9 mouse cellular contexts compared by ENCODE assay signal in genomic region chr6:86480189-86480831, GRCm38 (mm10). TPM values are rescaled to one million over a fixed set of nuclear protein-coding genes. Genes with fewer than 3 reads are reported as not detected.
A peak's percentile ranks its signal among the peaks of the same experiment; 100 is the strongest.
DNase-seq lines count a peak whose midpoint lies in the region; ATAC-seq lines count a peak whose summit lies in the region.
"Had no signal": no experiment of that assay in that cellular context is flagged by ENCODE, and none has a peak within 500 bp of the region (broad histone marks: within the 10 kb centered on the region; RNA-seq: fewer than 3 reads in every experiment).

No protein-coding gene starts in this region.

- H3K4me1 ChIP-seq in embryonic facial prominence, embryonic 12.5 days, result peaks cover 34% of the 10 kb centered on the region

- peak overlapping the region; percentile 92 for H3K27ac ChIP-seq in embryonic facial prominence, embryonic 12.5 days

- no peaks in the 10 kb centered on the region for H3K9me3 ChIP-seq in embryonic facial prominence, embryonic 12.5 days

- no peak overlapping the region for H3K4me3 ChIP-seq in embryonic facial prominence, embryonic 12.5 days

- intact Hi-C loops in left cerebral cortex, postnatal 4 days (cut with DNase I), result no loop called here
- intact Hi-C loops in heart, postnatal 14 days (cut with DNase I), result no loop called here

- H3K27me3 ChIP-seq in embryonic facial prominence, embryonic 12.5 days, result no peaks in the 10 kb centered on the region

- no peaks in the 10 kb centered on the region for H3K36me3 ChIP-seq in embryonic facial prominence, embryonic 12.5 days

- ATAC-seq in embryonic facial prominence, embryonic 12.5 days (ENCODE audit: insufficient number of reproducible peaks, insufficient read depth, low FRiP score, low TSS enrichment), result 0 out of 2 replicates have a peak, but pooled peaks have one; percentile 69
- ATAC-seq in megakaryocyte-erythroid progenitor cell, adult 5-6 weeks (replicated peaks; ENCODE audit: low FRiP score, low TSS enrichment, poor library complexity, severe bottlenecking), result peak; percentile 56; the same call in 1 of the 2 replicates

- WGBS in embryonic facial prominence, embryonic 12.5 days, result 29% methylated on average over 9 of the region's 9 CpGs

- H3K9ac ChIP-seq in embryonic facial prominence, embryonic 12.5 days, result peak overlapping the region; percentile 38; the same call in 1 of the 2 replicates

- peak; percentile 28 for DNase-seq in left cerebral cortex, postnatal 4 days
- DNase-seq in left cerebral cortex, adult 18-20 months (ENCODE audit: low spot score in 2 of 2), result no peak
- peak; percentile 54 to 61 for DNase-seq in heart, postnatal 14 days
- peak; percentile 63 to 79 for DNase-seq in kidney, postnatal 4 days
- DNase-seq in yolk sac, embryonic 10.5 days (ENCODE audit: low spot score), result peak; percentile 42
- no peak for DNase-seq in thymus, postnatal 10 days (ENCODE audit: low spot score in 2 of 2)

- H3K4me2 ChIP-seq in embryonic facial prominence, embryonic 12.5 days (replicated peaks), result peak overlapping the region; percentile 29

RNA-seq across cellular contexts. Expression of gene C87436, which starts 42.1 kb away (rescaled TPM):
- 10 to 100 TPM; 16.2 to 17.6 TPM for total RNA-seq in left cerebral cortex, postnatal 4 days (2021)
- total RNA-seq in left cerebral cortex, adult 18-20 months (2021), result 10 to 100 TPM; 21.6 to 22.8 TPM
- 27.0 and 30.3 TPM in 2 replicates for polyA plus RNA-seq in embryonic facial prominence, embryonic 12.5 days (2016; fragmentation: Nextera tagmentation; extraction: Ambion mirVana)
- 10 to 100 TPM; 11.4 to 12.4 TPM for total RNA-seq in heart, postnatal 14 days (2021)
- 29.8 and 33.8 TPM in 2 replicates for total RNA-seq in megakaryocyte-erythroid progenitor cell, adult 5-6 weeks (2014; fragmentation: Nextera tagmentation)
- total RNA-seq in megakaryocyte-erythroid progenitor cell, adult 5-6 weeks (2017), result 12.4 and 21.9 TPM in 2 replicates

RNA-seq across cellular contexts. Expression of gene Pcbp1, which starts 45.8 kb away (rescaled TPM):
- total RNA-seq in left cerebral cortex, postnatal 4 days (2021), result 100 to 1,000 TPM; 206 to 208 TPM
- total RNA-seq in left cerebral cortex, adult 18-20 months (2021), result 100 to 1,000 TPM; 188 to 189 TPM
- polyA plus RNA-seq in embryonic facial prominence, embryonic 12.5 days (2016; fragmentation: Nextera tagmentation; extraction: Ambion mirVana), result 537 and 549 TPM in 2 replicates
- total RNA-seq in heart, postnatal 14 days (2021), result 100 to 1,000 TPM; 168 to 179 TPM
- total RNA-seq in megakaryocyte-erythroid progenitor cell, adult 5-6 weeks (2014; fragmentation: Nextera tagmentation), result 289 and 315 TPM in 2 replicates
- 118 and 123 TPM in 2 replicates for total RNA-seq in megakaryocyte-erythroid progenitor cell, adult 5-6 weeks (2017)

RNA-seq across cellular contexts. Expression of gene Gm44790, which starts 53.9 kb away (rescaled TPM):
- total RNA-seq in left cerebral cortex, postnatal 4 days (2021), result not detected
- total RNA-seq in left cerebral cortex, adult 18-20 months (2021), result under 1 TPM in 1 of 2 experiments, not detected in 1; 0.58 TPM
- polyA plus RNA-seq in embryonic facial prominence, embryonic 12.5 days (2016; fragmentation: Nextera tagmentation; extraction: Ambion mirVana), result not detected in 2 replicates
- not detected for total RNA-seq in heart, postnatal 14 days (2021)
- total RNA-seq in megakaryocyte-erythroid progenitor cell, adult 5-6 weeks (2014; fragmentation: Nextera tagmentation), result not detected in 2 replicates
- 4.9 TPM in 1 of 2 replicates, not detected in the other for total RNA-seq in megakaryocyte-erythroid progenitor cell, adult 5-6 weeks (2017)
- total RNA-seq: left cerebral cortex, postnatal 36 days had no signal

Comparison
In these comparisons a context has a peak if more than half of its experiments do, and no peak if none do; other contexts are left out.
1. DNase-seq: peak in left cerebral cortex, postnatal 4 days (single experiment), heart, postnatal 14 days (2 of 2), kidney, postnatal 4 days (2 of 2) and yolk sac, embryonic 10.5 days (single experiment); none in left cerebral cortex, adult 18-20 months (0 of 2) and thymus, postnatal 10 days (0 of 2).